ENCODE assay signal across 8 mouse cellular contexts in the genomic region with DNA sequence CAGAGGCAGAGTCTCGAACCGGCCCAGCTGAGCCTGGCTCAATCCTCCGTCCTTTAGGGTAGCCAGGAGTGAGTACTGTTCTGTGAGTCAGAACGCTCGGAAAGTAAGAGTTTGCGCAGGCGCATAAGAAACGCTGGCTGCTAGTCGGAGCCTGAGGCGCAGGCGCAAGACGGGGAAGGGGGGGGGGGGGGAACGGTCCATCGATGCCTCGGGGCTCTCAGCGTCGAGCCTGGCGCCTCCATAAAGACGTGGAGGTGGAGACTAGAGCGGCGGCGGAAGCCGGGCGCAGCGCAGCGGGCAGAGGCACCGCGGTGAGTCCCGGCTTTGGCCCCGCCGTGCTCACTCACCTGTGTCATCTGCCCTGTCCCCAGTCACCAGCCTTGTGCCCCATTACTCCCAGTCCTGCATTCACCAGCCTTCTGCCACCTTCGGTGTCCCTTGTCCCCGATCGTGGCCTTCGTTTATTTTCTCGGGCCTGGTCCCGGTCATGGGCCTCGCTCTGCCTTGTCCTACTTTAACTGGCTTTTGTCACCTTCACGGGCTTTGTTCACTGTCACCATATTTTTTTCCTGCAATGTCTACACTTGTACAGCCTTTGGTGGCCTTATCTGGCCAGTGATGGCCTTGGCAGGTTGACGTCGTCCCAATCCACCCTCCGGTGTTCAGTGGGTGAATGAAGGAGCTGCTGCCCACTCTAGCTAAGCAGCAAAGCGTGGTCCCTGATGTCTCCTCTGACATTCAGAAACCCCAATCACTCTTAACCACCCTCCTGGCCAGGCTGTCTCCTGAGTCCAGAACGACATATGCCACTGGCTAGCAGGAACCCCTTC. TPM values are rescaled to one million over a fixed set of nuclear protein-coding genes. Genes with fewer than 3 reads are reported as not detected.
DNase-seq lines count a peak whose midpoint lies in the region; ATAC-seq and TF ChIP-seq lines count a peak whose summit lies in the region.

Gene Fbxw5, plus strand, starts transcription at position 175 of the 830 bp plus-strand sequence.

- peaks cover 34% of the 10 kb centered on the region for H3K4me1 ChIP-seq in bone marrow macrophage, adult 2 months (ENCODE audit: control insufficient read depth, insufficient read depth, low read length)
- no peaks in the 10 kb centered on the region for H3K4me1 ChIP-seq in embryonic fibroblast, embryonic 13.5 days (ENCODE audit: control insufficient read depth, insufficient read depth, low read length)
- H3K4me1 ChIP-seq in heart, embryonic 10.5 days: peaks cover 44% of the 10 kb centered on the region
- H3K4me1 ChIP-seq in kidney, embryonic 15.5 days: peaks cover 30% of the 10 kb centered on the region

- H3K4me3 ChIP-seq in bone marrow macrophage, adult 2 months (ENCODE audit: insufficient read depth, low read length): peak within 1 kb of the TSS; percentile 94
- peak within 1 kb of the TSS; percentile 80 for H3K4me3 ChIP-seq in embryonic fibroblast, embryonic 13.5 days (ENCODE audit: insufficient read depth, low read length)
- peak within 1 kb of the TSS; percentile 91 for H3K4me3 ChIP-seq in heart, embryonic 10.5 days
- H3K4me3 ChIP-seq in kidney, embryonic 15.5 days (replicated peaks): peak within 1 kb of the TSS; percentile 87

- no peaks in the 10 kb centered on the region for H3K9me3 ChIP-seq in heart, embryonic 10.5 days
- no peaks in the 10 kb centered on the region for H3K9me3 ChIP-seq in kidney, embryonic 15.5 days (replicated peaks)

- DNase-seq in A20 (ENCODE audit: low read depth, low spot score): peak; percentile 96
- peak; percentile 98 for DNase-seq in heart, embryonic 10.5 days (ENCODE audit: low spot score)
- DNase-seq in liver: peak; percentile 95
- peak; percentile 81 to 88 for DNase-seq in spleen, postnatal 4 days (ENCODE audit: low spot score in 2 of 2)

- peak; percentile 89 for ATAC-seq in kidney, embryonic 15.5 days (replicated peaks; ENCODE audit: low FRiP score)
- peak; percentile 70 for ATAC-seq in monocyte, adult 5-6 weeks (replicated peaks; ENCODE audit: insufficient number of reproducible peaks, low FRiP score, low TSS enrichment, poor library complexity, severe bottlenecking)

- WGBS in heart, embryonic 10.5 days: under 1% methylated on average over 41 of the region's 44 CpGs
- under 1% methylated on average over 43 of the region's 44 CpGs for WGBS in kidney, embryonic 15.5 days

- H3K36me3 ChIP-seq in heart, embryonic 10.5 days: peaks cover 35% of the 10 kb centered on the region
- H3K36me3 ChIP-seq in kidney, embryonic 15.5 days: peaks cover 35% of the 10 kb centered on the region

- peak within 1 kb of the TSS; percentile 93 for H3K9ac ChIP-seq in kidney, embryonic 15.5 days

- H3K27me3 ChIP-seq in heart, embryonic 10.5 days (ENCODE audit: insufficient read depth, poor library complexity, severe bottlenecking): no peaks in the 10 kb centered on the region
- no peaks in the 10 kb centered on the region for H3K27me3 ChIP-seq in kidney, embryonic 15.5 days

- peak within 1 kb of the TSS; percentile 93 for H3K4me2 ChIP-seq in kidney, embryonic 15.5 days

- no peak for TF ChIP-seq CTCF in bone marrow macrophage, adult 2 months (IDR thresholded peaks at IDR 0.05; ENCODE audit: low read depth, low read length)
- TF ChIP-seq CTCF in embryonic fibroblast, embryonic 13.5 days (IDR thresholded peaks at IDR 0.05; ENCODE audit: borderline replicate concordance, insufficient read depth, low read length): no peak

- TF ChIP-seq POLR2A in bone marrow macrophage, adult 2 months (IDR thresholded peaks at IDR 0.05; ENCODE audit: borderline replicate concordance, low read depth, low read length): no peak
- TF ChIP-seq POLR2A in embryonic fibroblast, embryonic 13.5 days (IDR thresholded peaks at IDR 0.05; ENCODE audit: low read depth, low read length): peak; percentile 78

- peak within 1 kb of the TSS; percentile 59 for H3K27ac ChIP-seq in bone marrow macrophage, adult 2 months (ENCODE audit: insufficient read depth, low read depth, low read length)
- H3K27ac ChIP-seq in embryonic fibroblast, embryonic 13.5 days (ENCODE audit: insufficient read depth, low read length): peak within 1 kb of the TSS; percentile 6; the same call in 1 of the 2 replicates
- peak within 1 kb of the TSS; percentile 95 for H3K27ac ChIP-seq in heart, embryonic 10.5 days
- peak within 1 kb of the TSS; percentile 82 for H3K27ac ChIP-seq in kidney, embryonic 15.5 days

RNA-seq across cellular contexts. Expression of gene Fbxw5, which starts in this region (rescaled TPM):
- 35.0 and 35.4 TPM in 2 replicates for polyA plus RNA-seq in bone marrow macrophage, adult 2 months (2012; ENCODE audit: insufficient read depth, insufficient read length, missing spikeins)
- polyA plus RNA-seq in embryonic fibroblast, embryonic 13.5 days (2011; ENCODE audit: insufficient read length, low read depth, missing spikeins): 28.0 and 40.7 TPM in 2 replicates
- 86.0 and 92.1 TPM in 2 replicates for polyA plus RNA-seq in heart, embryonic 10.5 days (2016; fragmentation: Nextera tagmentation; extraction: Ambion mirVana)
- polyA plus RNA-seq in kidney, embryonic 15.5 days (2015; fragmentation: Nextera tagmentation; extraction: Ambion mirVana): 85.1 and 96.1 TPM in 2 replicates
- total RNA-seq in monocyte, adult 5-6 weeks (2017): 33.3 to 58.1 TPM (median 38.6 TPM) in 3 replicates

Comparison
In these comparisons a context has a peak if more than half of its experiments do, and no peak if none do; other contexts are left out.
1. Peak in every context shown above with its lines: DNase-seq, ATAC-seq, H3K4me3 ChIP-seq and H3K27ac ChIP-seq.
2. H3K27ac ChIP-seq: peak in every context shown above with its lines; median percentile 95 in heart, embryonic 10.5 days; 82 in kidney, embryonic 15.5 days; 59 in bone marrow macrophage, adult 2 months; 6 in embryonic fibroblast, embryonic 13.5 days.